Mouse (Mus musculus) megakaryocyte, embryonic 14.5 days (primary cell): ENCODE data around the gene Fgf2.

Experiments used
- FLI1 ChIP-seq: IDR thresholded peaks from 2 replicates; pipeline ENCODE4 v1.6.1; 2012; ENCODE audit warnings: low read length, inconsistent platforms, mixed read lengths
- GATA1 ChIP-seq: IDR thresholded peaks from 3 replicates; pipeline ENCODE4 v1.6.1; 2012; ENCODE audit warnings: mixed read lengths, low read length, inconsistent platforms, borderline replicate concordance

DNA sequence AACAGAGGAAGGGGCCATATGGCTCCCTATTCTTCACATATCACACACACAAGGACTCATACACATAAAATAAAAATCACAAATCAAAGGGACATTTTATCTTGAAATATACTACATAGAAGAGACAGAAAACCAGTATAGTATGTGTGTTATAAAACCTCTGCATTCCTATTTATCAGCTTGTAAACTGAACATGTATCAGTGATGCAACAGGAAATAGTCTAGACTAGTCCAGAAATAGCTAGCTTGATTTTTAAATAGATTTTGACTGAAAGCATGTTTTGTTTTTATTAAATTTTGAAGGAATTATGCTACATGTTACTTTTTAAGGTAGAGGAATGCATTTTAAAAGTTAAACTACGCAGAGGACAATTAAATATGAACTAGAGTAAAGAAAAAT is 18.2 kb upstream of the Fgf2 start:
- TF ChIP-seq GATA1 (no peak), FLI1 (no peak)
